Mouse (Mus musculus): Measurements from ENCODE around the gene Igdcc3. TPM values are rescaled to one million over a fixed set of nuclear protein-coding genes. Genes with fewer than 3 reads are reported as not detected.
"Not testable (repeated sequence)": the region's sequence is repeated elsewhere in the genome, so short reads cannot be mapped to it uniquely, and the experiment has no call there.

The Igdcc3 gene
- polyA plus RNA-seq, 1 experiment from 2014 or later = 13.8 TPM

DNA sequence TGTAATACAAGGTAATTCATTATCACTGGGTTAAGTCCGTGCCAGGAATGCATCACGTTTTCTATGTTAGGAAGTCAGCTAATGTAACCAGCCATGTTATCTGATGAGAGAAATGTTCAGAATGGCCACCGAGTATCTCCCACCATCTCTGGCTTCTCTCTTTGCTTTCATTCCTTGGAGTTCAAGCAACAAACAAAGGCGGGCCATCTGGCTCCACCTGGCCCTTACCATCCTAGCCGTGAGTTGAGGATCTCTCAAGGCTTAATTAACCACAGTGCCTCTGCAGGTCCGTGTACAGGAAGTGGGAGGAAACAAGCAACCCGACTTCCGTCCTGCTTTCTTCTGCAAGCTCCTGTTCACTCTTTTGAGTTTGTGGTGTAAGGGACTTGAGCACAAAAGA, 76.0 kb downstream of the Igdcc3 start:
- H3K4me1 ChIP-seq (replicated peaks) = peaks cover 19% of the 10 kb centered on the region
- H3K4me3 ChIP-seq = no peak overlapping the region
- 73% methylated on average over 8 of the region's 8 CpGs for WGBS
- no peaks in the 10 kb centered on the region for H3K9me3 ChIP-seq
- ATAC-seq (ENCODE audit: low FRiP score) = no peak
- H3K9ac ChIP-seq = no peak overlapping the region
- H3K4me2 ChIP-seq = no peak overlapping the region
- no peaks in the 10 kb centered on the region for H3K36me3 ChIP-seq
- H3K27me3 ChIP-seq = no peaks in the 10 kb centered on the region
- no peak overlapping the region for H3K27ac ChIP-seq

DNA sequence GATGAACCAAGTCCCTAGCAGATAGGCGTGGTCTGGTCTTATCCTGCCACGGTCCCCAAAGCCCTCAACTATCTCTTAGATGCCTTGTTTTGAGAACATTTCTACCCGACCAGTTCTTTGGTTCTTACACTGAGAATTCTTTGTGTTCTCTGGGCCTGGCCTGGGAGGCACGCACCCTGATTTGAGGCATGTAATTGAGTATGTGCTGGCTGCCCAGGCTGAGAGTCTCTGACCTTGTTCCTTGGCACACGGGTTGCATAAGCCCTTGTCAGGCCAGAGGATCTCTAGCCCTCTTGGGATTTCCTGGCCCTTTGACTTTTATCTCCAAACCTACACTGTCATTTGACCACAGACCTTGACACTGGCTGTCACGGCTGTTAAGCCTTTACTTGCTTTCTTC, 76.7 kb downstream of the Igdcc3 start:
- Histone ChIP-seq H3K9me3 (no peaks in the 10 kb centered on the region), H3K9ac (peak overlapping the region; percentile 15; the same call in 1 of the 2 replicates), H3K4me3 (no peak overlapping the region), H3K27ac (no peak overlapping the region), H3K36me3 (no peaks in the 10 kb centered on the region), H3K4me1 (replicated peaks) (peaks cover 19% of the 10 kb centered on the region), H3K27me3 (no peaks in the 10 kb centered on the region), H3K4me2 (no peak overlapping the region)
- ATAC-seq (ENCODE audit: low FRiP score) = no peak
- 72% methylated on average over 6 of the region's 6 CpGs for WGBS

DNA sequence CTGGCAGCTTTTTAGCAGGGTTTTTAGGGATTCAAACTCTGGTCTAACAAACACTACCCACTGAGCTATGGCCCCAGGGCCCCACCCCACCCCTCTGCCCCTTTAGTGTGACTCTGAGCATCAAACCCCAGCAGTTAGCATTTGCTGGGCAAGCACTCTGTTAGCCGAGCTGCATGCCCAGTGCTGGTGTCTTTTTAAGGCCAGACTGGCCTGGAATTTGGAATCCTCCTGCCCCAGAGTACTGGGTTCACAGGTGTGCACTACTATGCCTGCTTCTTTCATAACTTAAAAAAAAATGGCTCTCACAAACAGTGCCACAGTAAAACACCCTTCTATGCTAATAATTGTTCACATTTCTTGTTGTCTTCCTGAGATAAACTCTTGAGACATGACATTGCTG, 77.9 kb downstream of the Igdcc3 start:
- 73% methylated on average over 1 of the region's 1 CpGs for WGBS
- Histone ChIP-seq H3K27ac (no peak overlapping the region), H3K9me3 (no peaks in the 10 kb centered on the region), H3K27me3 (no peaks in the 10 kb centered on the region), H3K36me3 (no peaks in the 10 kb centered on the region), H3K4me2 (no peak overlapping the region), H3K9ac (no peak overlapping the region), H3K4me1 (replicated peaks) (peaks cover 19% of the 10 kb centered on the region), H3K4me3 (no peak overlapping the region)
- ATAC-seq (ENCODE audit: low FRiP score) = no peak

DNA sequence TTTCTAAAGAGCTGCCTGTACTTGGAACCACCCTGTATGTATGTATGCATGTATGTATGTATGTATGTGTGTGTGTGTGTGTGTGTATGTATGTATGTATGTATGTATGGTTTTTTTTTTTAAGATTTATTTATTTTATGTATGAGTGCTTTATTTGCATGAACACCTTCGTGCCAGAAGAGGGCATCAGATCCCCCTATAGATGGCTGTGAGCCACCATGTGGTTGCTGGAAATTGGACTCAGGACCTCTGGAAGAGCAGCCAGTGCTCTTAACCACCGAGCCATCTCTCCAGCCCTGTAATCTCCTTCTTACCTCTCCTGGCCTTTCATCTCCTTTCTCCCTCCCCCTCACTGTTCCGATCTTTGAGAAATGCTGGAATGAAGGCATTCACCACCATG, 79.4 kb downstream of the Igdcc3 start:
- WGBS = 57% methylated on average over 3 of the region's 3 CpGs
- not testable (repeated sequence) for H3K27me3 ChIP-seq

DNA sequence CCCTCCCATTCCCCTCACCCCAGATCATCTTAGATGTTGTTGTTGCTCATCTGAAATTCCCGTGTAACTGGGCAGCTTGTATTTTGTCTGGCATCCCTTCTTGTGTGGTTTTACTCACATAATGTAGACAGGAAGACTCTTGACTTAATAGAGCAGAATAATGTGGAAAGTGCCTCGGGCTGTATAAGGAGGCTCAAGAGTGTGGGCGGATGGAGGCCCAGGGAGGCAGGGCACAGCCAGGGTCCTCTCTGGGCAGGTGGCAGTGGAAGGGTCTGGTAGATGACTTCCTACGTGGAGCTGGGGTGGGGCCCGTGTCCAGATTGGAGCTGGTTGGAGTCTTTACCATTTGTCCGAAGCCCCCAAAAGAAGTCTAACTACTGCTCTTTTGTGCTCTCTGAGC, 82.9 kb downstream of the Igdcc3 start:
- Histone ChIP-seq H3K27ac (no peak overlapping the region), H3K4me1 (replicated peaks) (no peaks in the 10 kb centered on the region), H3K9ac (no peak overlapping the region), H3K4me3 (no peak overlapping the region), H3K4me2 (no peak overlapping the region), H3K36me3 (no peaks in the 10 kb centered on the region), H3K27me3 (no peaks in the 10 kb centered on the region), H3K9me3 (no peaks in the 10 kb centered on the region)
- WGBS = 86% methylated on average over 6 of the region's 6 CpGs
- ATAC-seq (ENCODE audit: low FRiP score) = no peak

More for the DNA sequence above, 79.4 kb downstream of the Igdcc3 start:
- H3K9ac ChIP-seq; H3K27ac ChIP-seq; H3K9me3 ChIP-seq; H3K4me2 ChIP-seq; H3K36me3 ChIP-seq; H3K4me3 ChIP-seq; ATAC-seq (ENCODE audit: low FRiP score): not testable (repeated sequence)
- H3K4me1 ChIP-seq (replicated peaks) = peaks cover 16% of the 10 kb centered on the region

DNA sequence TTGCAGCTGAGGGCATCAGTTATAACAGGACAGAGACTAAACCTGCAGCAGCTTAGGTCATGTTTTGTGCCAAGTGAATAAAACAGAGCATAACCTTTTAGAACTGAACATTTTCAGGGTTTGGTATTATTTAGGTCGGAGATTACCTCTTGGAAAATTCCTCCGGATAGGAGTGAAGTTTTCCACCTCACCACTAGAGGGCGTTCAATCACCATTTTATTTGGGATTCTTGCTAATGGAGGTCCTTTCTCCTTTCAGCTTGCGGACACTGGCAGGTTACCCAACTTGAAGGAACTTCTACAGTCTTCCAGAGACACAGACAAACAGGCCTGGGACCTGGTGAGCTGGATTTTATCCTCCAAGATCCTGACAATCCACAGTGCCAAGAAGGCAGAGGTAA, 84.8 kb downstream of the Igdcc3 start:
- Histone ChIP-seq H3K36me3 (peaks cover 7% of the 10 kb centered on the region), H3K27me3 (no peaks in the 10 kb centered on the region), H3K4me3 (no peak overlapping the region), H3K4me2 (no peak overlapping the region), H3K9me3 (no peaks in the 10 kb centered on the region), H3K4me1 (replicated peaks) (peaks cover 3% of the 10 kb centered on the region), H3K27ac (no peak overlapping the region), H3K9ac (no peak overlapping the region)
- no peak for ATAC-seq (ENCODE audit: low FRiP score)
- WGBS = 39% methylated on average over 4 of the region's 4 CpGs

DNA sequence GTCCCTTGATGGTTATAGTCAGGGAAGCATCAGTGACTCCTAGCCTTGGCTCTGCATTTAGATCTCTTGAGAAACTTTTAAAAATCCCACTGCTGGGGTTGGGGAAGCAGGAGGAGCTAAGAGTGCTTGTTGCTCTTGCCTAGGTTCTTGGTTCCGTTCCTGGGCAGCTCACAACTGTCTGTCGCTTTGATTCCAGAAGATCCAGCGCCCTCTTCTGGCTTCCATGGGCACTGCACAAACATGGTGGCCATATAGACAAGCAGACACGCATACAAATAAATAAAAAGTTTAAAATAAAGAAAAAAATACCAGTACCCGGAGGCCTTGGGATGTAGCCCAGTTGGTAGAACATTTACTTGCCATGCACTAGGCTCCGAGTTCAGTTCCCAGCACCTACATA, 89.3 kb downstream of the Igdcc3 start:
- no peak overlapping the region for H3K27ac ChIP-seq
- H3K9me3 ChIP-seq = no peaks in the 10 kb centered on the region
- no peak for ATAC-seq (ENCODE audit: low FRiP score)
- H3K4me3 ChIP-seq = no peak overlapping the region
- H3K4me2 ChIP-seq = no peak overlapping the region
- no peaks in the 10 kb centered on the region for H3K27me3 ChIP-seq
- 66% methylated on average over 6 of the region's 6 CpGs for WGBS
- no peak overlapping the region for H3K9ac ChIP-seq
- peaks cover 15% of the 10 kb centered on the region for H3K4me1 ChIP-seq (replicated peaks)
- H3K36me3 ChIP-seq = peaks cover 16% of the 10 kb centered on the region

DNA sequence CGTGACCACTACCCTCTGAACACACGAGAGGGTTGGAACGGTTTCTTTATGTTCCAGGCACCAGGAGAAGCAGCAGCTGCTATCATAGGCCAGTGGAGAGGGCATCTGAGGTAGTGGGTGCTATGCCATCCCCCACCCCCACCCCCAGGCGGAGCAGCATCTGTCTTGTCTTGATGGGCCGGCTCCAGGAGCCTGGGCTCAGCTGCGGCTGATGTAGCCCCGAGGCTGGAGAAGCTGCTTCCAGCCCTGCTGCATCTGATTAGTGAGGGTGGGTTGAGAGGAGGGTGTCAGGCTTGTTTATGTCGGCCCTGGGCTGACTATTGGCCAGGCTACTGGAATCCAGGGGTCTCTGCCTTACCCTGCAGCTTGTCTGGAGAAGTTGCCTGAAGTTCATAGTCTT, 90.3 kb downstream of the Igdcc3 start:
- 32% methylated on average over 8 of the region's 8 CpGs for WGBS
- no peaks in the 10 kb centered on the region for H3K9me3 ChIP-seq
- H3K27ac ChIP-seq = peak overlapping the region; percentile 49
- peaks cover 15% of the 10 kb centered on the region for H3K4me1 ChIP-seq (replicated peaks)
- no peak overlapping the region for H3K9ac ChIP-seq
- H3K4me3 ChIP-seq = no peak overlapping the region
- no peak overlapping the region for H3K4me2 ChIP-seq
- H3K27me3 ChIP-seq = no peaks in the 10 kb centered on the region
- H3K36me3 ChIP-seq = peaks cover 22% of the 10 kb centered on the region
- ATAC-seq (ENCODE audit: low FRiP score) = peak; percentile 76; the same call in 1 of the 2 replicates

DNA sequence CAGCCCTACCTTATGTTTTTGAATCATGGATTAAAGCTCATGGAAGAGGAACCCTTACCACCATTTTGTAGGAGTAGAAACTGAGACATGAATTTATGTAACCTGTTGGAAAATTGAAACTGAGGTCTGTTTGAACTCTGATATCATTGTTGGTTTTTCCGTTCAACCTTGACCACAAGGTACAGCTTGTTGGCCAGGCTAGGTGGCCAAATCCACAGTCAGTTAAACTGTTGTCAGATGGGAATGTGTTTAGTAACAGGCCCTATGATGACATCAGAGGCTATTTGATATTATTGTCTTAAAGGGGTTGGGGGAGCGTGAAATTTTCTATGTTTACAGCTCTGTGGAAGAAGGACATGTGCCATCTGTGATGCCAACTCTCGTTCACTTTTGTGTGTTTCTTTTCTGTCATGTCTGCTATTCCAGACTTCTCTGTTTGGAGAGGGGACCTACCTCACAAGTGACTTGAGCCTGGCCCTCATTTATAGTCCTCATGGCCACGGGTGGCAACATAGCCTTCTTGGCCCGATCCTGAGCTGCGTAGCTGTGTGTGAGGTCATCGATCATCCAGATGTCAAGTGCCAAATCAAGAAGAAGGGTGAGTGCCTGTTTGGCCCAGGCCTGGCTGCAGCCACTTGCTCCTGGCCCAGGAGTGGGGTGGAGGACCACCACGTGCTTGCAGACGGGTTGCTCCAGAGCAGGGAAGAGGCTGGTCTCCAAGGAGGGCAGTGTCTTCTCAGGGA, 92.4 kb downstream of the Igdcc3 start:
- no peak overlapping the region for H3K4me3 ChIP-seq
- H3K9ac ChIP-seq = no peak overlapping the region
- H3K27me3 ChIP-seq = no peaks in the 10 kb centered on the region
- H3K27ac ChIP-seq = no peak overlapping the region
- H3K4me1 ChIP-seq (replicated peaks) = peaks cover 25% of the 10 kb centered on the region
- H3K36me3 ChIP-seq = peaks cover 23% of the 10 kb centered on the region
- no peak for ATAC-seq (ENCODE audit: low FRiP score)
- no peaks in the 10 kb centered on the region for H3K9me3 ChIP-seq
- 87% methylated on average over 9 of the region's 9 CpGs for WGBS
- no peak overlapping the region for H3K4me2 ChIP-seq

DNA sequence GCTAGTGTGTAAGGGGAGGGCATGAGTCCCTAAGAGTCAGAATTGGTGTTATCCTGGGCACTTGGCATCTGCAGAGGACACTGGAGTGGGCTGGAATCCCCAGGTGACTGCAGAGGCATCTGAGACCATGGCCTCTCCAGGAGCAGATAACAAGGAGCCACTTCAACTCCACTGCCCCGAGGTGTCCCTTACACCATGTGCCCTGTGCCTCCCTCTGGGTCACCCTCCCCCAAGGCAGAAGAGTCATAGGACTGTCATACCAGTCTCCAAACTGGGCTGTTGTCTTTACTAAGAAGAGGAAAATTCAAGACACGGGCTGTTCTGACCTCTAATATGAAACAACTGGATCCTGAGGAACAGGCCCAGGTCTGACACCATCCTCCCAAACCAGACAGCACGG, 93.7 kb downstream of the Igdcc3 start:
- no peak for ATAC-seq (ENCODE audit: low FRiP score)

More for the DNA sequence above, 93.7 kb downstream of the Igdcc3 start:
- Histone ChIP-seq H3K36me3 (peaks cover 23% of the 10 kb centered on the region), H3K9ac (no peak overlapping the region), H3K4me3 (no peak overlapping the region), H3K27me3 (no peaks in the 10 kb centered on the region), H3K4me2 (no peak overlapping the region), H3K27ac (no peak overlapping the region), H3K4me1 (replicated peaks) (peaks cover 28% of the 10 kb centered on the region), H3K9me3 (no peaks in the 10 kb centered on the region)
- WGBS = 84% methylated on average over 3 of the region's 3 CpGs

Other genes starting within 250 kb of the Igdcc3 start
- 0.05 and 0.10 TPM in 2 replicates for gene Slc24a1, start 189.6 kb upstream of the Igdcc3 start, polyA plus RNA-seq (2015; fragmentation: Nextera tagmentation; extraction: Ambion mirVana)
- gene Ints14, start 180.3 kb upstream of the Igdcc3 start, polyA plus RNA-seq (2015; fragmentation: Nextera tagmentation; extraction: Ambion mirVana) = 40.6 and 43.9 TPM in 2 replicates
- gene Hacd3, start 119.5 kb upstream of the Igdcc3 start, polyA plus RNA-seq (2015; fragmentation: Nextera tagmentation; extraction: Ambion mirVana) = 202 and 206 TPM in 2 replicates
- gene Dpp8, start 108.8 kb upstream of the Igdcc3 start, polyA plus RNA-seq (2015; fragmentation: Nextera tagmentation; extraction: Ambion mirVana) = 36.8 and 39.3 TPM in 2 replicates
- gene Igdcc4, start 39.7 kb upstream of the Igdcc3 start, polyA plus RNA-seq (2015; fragmentation: Nextera tagmentation; extraction: Ambion mirVana) = 9.7 TPM in 2 replicates
- 5.9 and 6.1 TPM in 2 replicates for gene Parp16, start 54.2 kb downstream of the Igdcc3 start, polyA plus RNA-seq (2015; fragmentation: Nextera tagmentation; extraction: Ambion mirVana)
- gene Cilp, start 124.0 kb downstream of the Igdcc3 start, polyA plus RNA-seq (2015; fragmentation: Nextera tagmentation; extraction: Ambion mirVana) = 0.57 and 0.60 TPM in 2 replicates
- 40.9 and 46.8 TPM in 2 replicates for gene Clpx, start 153.1 kb downstream of the Igdcc3 start, polyA plus RNA-seq (2015; fragmentation: Nextera tagmentation; extraction: Ambion mirVana)
- 8.2 and 8.7 TPM in 2 replicates for gene Pdcd7, start 204.9 kb downstream of the Igdcc3 start, polyA plus RNA-seq (2015; fragmentation: Nextera tagmentation; extraction: Ambion mirVana)
- gene Ubap1l, start 219.9 kb downstream of the Igdcc3 start, polyA plus RNA-seq (2015; fragmentation: Nextera tagmentation; extraction: Ambion mirVana) = 2.0 and 2.3 TPM in 2 replicates

All from hindbrain, embryonic 13.5 days (tissue).